Mouse (Mus musculus) cerebellum, postnatal 36 days (tissue): ENCODE data around the gene Tha1.

ENCODE experiments used
- DNase-seq, 2 experiments: peaks; one replicate each; pipeline ENCODE4 v3.0.0; 2021 to 2022; ENCODE audit warnings: mixed read lengths in 2 of 2

The Tha1 gene

DNA sequence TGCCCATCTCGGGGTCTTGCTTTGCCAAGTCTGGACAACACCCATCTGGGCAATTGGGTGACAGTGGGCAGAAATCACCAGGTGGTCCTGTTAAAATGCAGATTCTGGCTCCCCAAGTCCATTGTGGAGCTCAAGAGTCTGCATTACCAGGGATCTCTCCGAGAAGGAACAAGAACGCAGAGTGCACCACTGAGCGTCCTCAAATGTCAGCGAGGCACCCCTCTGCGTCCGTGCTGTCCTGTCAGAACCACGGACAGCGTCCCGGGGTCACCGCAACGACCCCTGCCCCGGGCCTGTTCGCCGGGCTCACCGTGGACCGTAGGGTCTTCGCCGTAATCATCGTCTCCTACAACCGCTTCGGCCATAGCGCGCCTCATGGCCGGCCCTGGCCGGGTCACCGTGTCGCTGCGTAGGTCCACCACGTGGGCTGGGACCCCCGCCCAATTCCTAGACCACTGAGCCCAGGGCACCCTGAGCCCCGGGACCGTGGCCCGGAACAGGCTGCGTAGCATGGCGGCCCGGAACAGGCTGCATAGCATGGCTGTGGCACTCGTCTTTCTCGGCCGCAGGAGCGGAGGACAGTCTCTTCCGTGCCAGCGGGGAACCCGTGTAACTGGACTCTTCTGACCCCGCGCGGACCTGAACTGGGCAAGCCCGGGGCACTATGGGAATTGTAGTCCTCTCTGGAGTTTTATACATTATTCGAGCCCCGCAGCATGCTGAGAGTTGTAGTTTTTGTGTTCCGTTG is at the start of gene Tha1:
Gene Tha1 (minus strand): TSS at position 621 of the 748 bp plus-strand sequence.
- DNase-seq: peak; percentile 83 to 88

DNA sequence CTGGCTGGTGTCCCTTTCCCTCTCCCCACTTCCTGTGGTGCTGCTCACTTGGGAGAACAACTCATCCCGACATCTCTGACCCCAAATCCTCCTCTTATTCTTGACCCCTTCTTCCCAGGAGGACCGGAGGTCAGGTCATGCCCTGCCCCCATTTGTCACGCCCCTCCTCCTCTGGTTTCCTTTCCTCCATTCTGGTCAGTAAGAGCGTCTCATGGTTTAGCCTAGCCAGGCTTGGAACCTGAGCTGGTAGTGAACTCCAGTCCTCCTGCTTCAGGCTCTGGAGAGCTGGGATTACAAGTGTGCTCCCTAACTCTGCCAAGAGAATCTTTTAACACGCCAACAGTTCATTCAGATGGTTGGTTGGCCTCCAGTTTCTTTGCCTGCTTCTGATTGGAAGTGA is 45.9 kb upstream of the Tha1 start:
- DNase-seq: no peak

DNA sequence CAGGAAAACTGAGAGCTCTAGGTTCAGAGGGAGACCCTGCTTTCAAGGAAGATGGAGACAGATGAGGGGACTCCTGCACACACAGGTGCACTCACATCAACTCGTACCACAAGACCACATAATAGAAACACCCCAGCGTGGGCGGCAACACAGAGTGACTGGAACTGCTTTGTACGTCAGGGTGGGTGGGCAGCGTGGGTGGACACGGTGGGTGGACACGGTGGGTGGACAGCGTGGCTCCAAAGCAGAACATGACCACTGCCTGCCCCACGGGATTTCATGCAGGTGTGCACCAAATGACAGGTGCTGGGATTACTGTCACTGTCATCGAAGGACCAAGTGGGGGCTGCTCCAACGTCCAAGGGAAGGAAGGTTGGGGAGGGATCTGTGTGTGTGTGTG is 45.3 kb upstream of the Tha1 start:
- no peak for DNase-seq

DNA sequence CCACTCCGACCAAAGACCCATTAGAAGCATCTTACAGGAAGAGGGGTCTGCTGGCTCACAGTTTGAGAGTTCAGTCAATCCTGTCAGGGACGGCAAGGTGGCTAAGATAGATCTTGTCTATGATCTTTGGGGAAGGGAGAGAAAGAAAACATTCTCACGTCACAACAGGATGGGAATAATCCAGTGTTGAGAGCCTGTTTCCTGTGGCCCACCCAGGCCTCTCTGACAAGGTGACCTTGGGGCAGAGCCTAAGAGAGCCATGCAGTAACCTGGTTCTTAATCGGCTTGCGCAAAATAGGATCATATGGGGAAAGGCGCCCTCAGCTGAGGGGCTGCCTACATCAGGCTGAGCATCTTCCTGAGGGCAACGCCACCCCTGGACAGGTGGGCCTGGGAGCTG is 42.6 kb upstream of the Tha1 start:
- no peak for DNase-seq

DNA sequence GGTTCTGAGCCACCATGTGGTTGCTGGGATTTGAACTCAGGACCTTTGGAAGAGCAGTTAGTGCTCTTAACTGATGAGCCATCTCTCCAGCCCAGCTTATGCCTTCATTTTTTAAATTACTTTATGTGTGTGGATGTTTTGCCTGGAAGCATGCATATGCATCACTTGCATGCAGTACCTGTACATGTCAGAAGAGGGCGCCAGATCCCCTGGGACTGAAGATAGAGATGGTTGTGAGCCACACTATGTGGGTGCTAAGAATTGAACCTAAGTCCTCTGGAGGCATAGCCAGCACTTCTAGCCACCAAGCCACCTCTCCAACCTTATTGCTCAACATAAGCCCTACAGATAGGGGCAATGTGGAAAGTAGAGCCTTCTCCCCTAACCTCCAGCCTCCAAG is 42.1 kb upstream of the Tha1 start:
- DNase-seq: no peak

DNA sequence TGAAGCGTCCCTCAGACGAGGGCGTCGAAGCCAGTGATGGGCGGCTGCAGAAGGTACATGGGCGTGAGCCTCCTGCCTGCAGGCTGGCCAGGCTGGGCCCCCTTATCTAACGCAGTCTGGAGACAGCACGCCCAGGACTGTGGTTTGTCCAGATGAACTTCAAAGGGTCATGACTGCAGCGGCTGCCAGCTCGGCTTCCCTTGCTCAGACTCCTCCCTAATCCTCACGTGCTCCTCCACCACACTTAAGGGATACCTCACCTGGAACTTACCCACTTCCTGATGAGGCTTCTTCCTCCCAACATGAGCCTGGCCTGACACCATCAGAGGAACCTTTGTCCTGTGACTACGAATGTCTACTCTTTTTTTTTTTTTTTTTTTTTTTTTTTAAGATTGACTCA is 41.2 kb upstream of the Tha1 start:
- no peak for DNase-seq

DNA sequence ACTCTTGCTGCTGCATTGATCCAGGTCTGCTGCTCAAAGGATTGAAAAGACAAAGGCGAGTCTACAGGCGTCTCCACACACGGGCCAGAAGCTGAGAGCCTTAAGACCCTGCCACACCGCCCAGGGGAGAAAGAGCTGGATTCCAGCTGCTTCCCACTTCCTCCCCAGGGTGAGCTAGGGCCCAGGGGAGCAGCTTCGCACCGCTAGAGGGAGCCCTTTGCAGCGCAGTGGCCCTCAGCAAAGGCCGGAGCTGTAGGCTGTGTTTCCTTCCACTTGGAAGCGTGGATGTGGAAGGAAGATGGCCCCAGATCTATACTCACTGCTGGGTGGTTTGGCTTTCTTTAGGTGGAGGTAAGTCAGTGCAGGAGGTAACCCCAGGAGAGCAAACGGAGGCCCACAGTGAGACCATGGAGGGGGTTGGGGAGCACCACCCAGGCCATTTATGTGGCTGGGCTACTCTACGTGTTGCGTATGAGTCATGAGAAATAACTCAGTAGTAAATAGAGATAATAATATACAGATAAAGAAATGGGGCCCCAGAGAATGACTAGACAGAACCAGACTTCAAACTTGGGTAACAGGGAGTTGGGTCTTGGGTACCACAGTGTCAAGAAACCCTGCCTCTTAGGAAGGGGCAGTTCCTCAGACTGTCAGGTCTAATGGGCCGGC is 39.5 kb upstream of the Tha1 start:
- DNase-seq: peak; percentile 40 to 58

DNA sequence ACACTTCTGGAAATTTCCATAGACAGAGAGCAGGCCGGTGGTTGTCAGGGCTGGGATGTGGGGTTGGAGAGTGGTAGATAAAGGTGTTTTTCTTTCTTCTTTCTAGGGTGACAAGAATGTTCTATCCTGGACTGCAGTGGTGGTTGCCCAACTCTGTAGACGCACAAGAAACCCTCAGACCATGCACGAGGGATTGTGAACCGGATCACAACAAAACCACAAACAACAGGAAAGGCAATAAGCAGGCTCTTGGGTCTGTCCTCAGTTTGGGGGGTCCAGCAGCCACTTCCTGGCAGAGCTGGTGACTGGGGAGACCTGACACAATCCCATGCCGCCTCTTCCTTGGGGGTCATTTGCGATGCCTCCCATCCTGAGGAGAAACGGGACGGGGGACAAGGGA is 36.1 kb upstream of the Tha1 start:
- no peak for DNase-seq

DNA sequence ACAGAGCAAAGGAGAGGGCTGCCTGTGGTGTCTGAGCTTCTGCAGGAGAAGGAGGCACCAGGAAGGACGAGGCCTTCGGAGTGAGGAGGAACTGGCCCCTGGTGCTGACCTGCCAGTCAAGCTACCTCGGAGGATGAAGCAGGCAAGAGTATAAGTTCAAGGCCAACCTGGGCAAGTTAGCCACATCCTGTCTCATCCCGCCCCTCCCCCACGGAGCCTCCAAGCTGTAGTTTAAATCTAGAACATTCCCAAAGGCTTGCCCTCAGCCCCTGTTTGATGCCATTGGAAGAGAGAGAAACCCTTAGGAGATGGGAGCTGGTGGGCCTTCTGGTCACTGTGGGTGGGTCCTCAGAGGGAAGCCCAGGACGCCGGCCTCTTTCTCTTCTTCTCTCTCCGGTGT is 31.2 kb upstream of the Tha1 start:
- DNase-seq: no peak

DNA sequence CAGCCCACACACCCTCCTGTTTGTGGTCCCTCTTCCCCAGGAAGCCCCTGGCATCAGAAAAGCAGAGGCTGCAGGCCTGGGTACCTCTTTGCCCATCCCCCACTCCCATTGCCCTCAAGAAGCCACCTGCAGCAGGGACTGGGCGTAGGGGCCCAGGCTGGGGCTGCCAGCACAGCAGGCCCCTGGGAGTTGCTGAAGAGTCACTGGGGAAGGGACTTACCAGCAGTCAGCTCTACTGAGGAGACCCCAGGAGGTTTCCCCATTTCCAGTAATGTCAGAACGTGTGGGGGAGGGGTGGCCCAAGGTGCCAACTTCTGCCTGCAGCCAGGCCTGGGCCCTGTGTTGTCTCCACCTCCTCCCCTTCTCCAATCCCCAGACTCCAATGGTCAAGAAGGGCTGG is 29.0 kb upstream of the Tha1 start:
- no peak for DNase-seq

DNA sequence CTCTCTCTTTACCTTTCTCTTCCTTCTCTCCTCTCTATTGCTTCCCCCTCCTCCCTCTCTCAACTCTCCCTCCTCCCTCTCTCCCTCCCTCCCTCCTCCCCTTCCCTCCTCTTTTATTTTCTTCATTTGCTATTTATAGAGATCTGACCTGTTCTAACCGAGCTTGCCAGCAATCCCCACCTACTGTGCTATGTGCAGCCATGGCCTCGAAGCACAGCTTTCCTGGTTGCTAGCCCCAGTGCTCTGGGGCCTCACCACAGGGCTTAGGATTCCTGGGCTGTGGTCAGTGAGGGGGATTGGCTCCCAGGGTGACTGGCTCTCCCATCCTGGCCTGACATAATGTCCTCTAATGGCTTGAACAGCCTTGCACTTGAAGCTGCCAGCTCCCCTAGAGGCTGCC is 23.3 kb upstream of the Tha1 start:
- DNase-seq: no peak

DNA sequence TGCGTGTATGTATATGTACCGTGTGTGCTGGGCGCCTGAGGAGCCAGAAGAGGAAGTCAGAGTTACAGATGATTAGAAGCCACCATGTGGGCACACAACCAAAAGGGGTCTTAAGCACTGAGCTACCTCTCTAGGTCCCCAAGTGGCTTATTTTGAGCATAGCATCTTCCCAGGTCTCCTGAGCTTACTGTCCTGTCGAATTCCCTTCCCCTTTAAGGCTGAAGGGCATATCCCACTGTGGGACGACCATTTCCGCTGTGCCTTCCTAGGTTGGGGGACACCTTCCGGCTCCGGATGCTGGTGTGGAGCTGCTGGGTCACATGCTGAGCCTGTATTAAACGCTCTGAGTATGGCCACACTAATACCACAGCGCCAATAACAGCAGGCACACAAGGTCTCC is 21.4 kb upstream of the Tha1 start:
- DNase-seq: no peak

DNA sequence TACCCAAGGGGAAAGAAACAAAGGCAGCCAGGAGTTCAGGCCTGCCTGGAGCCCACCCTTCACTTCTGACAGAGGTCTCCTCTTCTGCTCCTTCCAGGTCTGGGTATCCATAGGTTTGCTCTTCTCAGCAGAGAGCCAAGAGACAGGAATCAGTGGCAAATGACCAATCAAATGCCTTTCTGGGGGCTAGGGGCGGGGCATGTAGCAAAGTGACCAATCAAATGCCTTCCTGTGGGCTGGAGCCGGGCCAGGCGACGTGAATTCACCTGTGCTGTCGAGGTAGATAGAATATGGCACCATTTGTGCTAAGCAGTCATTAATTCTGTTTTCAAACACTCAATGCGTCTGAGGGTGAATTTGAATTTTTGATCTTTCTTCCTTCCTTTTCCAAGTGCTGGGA is 18.9 kb upstream of the Tha1 start:
- DNase-seq: no peak

DNA sequence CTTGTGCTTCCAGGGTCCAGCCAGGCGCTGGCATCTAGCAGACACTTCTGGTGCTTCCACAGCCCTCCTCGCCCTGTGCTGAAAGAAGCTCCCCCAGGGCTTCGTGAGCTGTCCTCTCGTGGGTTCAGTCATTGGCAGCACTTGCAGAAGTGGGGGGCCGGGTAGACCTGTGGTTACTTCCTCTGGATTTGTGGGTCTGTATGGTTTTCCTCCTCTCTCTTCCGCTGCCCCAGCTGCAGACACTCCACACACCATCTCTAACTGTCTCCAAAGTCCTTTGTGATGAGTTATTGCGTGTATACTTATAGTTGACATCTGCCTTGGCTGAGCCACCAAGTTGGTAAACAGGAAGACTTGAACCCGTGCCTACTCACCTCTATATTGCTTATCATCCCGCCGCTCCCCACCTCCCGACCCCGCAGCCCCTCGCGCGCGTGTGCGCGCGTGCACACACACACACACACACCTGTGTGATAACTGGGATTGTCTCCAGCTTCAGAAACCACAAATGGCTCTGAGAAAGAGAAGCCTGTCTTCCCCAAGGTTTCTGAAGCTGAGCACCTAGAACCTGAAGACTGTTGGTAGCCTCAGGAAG is 18.4 kb upstream of the Tha1 start:
- DNase-seq: no peak

DNA sequence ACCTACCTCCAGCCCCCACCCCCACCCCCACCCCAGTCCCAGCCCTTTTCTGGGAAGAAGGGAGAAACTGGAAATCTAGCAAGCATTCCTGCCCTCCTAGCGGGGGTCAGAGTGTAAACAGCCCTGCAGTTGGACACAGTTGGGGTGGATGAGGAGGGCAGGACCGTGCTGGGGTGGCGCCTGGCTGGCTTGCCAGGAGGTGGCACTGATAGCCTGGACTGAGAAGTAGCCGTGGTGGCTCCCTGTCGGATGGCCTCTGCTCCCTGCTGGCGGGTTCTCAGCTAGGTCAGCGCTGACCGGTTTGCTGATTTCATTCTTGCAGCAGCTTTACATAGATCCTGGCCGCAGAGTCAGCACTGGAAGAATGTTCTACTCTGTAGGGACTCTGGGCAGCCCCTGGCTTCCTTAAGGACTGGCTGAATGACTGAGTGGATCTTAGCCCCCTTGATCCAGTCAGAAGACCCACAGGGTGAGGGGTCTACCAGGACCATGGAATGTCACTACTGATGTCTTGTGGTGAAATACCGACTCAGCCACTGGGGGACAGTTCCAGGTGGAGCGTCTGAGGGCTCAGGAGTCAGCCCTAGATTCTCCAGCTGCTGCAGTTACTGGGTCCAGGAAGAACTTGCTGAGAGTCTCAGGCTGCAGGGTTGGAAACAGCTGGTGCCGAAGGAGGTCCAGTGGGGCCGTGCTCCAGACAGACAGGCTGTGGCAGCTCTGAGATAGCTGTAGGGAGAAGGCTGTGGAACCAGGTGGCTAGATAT is 17.4 kb upstream of the Tha1 start:
- no peak for DNase-seq

DNA sequence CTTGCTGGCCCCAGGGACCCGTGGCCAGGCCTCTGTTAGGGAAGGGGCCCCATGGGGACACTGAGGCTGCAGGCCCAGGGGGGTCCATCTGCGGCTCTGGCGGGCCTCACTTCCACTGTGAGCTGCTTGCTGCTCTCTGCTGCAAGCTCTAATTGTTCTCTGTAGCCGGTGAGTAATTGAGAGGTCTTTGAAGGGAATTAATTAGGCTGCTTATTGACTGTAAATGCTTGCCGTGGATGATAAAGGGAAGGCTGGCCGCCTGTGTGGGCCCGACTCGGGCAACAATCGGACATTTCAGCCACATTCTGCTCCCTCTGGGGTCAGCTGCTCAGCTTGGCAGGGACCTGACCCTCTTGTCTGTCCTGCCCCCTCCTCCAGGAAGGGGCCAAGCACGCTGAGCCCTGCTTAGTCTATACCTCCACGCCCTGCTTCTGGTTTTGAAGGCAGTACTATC is 16.6 kb upstream of the Tha1 start:
- DNase-seq: no peak

DNA sequence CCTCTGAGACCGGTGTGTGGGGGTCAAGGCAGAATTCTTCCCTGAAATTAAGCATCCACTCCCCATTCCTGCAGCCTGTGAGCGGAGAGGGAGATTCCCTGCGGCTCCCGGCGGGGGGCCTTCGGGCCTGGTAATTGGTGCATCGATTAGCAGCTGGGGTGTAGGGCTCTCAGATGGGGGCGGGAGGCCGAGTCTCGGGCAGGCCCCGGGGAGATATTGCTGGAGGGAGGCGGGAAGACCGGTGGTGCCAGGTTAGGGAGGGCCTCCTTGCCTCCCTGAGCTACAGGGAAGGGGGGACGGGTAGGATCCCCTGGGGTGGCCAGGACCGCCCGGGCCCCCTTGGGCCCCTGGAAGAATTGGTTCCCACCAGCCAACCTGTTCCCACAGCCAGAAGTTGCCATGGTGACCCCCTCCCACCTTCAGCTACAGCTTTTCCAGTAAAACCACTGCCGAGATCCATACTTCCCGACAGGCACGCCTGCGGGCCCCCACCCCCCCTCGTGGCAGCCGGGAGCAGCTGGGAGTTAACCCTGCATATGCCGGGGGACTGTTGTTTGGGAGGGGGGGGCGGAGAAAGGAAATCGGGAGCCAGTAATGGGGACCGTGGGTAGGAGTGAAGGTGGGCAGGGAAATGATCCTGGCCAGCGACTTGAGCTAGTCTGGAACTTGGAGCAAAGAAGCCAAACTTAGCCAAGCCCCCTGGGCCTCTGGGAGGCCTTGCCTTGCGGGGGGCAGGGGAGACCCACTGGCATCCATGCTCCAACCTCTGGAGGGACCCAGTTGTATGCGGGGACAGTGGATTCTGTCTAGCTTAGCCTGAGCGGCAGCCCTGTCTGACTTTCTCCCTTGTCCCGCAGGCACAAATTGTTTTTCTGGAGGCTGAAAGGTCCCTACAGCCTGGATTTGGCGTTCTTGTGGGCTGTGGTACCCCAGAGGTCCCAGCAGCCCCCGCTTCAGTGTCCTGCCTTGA is 15.9 kb upstream of the Tha1 start:
- DNase-seq: no peak

DNA sequence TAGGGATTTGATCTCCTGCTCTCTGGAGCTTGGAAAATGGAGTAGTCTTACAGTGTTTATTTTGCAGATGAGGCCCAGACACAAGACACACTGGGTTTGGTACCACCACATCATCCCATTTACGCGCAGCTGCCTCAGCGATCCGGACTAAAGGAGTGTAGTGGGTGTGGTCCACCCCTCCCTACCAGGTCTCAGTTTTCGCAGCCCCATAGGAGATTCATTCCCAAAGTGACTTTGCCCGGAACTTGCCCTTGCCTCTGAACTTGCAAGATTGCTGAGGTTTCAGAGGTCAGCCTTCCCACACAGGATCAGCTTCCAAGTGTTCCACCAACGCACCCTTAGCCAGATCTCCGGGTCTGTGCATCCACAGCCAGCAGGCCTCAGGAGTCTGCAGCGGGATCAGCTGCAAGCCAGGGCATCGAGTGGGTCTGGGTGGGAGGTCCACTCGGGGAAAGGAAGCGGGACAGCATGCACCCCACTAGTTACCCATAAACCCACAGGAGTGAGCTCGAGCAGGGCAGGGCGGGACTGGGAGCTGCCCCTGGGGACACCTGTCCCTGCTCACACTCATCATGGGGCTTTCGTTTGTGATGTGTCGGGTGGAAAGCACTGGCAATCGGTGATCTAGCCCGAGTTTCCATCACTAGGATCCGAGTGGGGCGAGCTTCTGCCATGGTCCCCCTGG is 15.0 kb upstream of the Tha1 start:
- no peak for DNase-seq

DNA sequence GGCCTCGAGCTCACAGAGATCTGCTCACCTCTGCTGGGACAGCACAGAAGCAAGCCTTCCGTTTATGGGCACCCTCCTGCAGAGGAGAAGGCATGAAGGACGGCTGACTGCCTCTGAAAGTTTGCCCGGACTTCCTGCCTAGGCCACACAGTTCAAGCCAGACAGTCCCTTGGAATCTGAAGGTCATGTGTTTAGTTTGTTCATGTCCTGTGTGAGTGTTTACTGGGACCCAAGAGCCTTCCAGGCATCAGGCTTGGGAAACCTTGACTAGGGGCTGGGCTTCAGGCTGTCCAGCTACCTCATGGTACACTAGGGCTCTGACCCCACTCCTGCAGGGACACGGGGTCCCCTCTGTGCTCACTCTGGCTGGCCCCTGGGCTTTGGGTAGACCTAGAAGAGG is 12.7 kb upstream of the Tha1 start:
- DNase-seq: no peak

DNA sequence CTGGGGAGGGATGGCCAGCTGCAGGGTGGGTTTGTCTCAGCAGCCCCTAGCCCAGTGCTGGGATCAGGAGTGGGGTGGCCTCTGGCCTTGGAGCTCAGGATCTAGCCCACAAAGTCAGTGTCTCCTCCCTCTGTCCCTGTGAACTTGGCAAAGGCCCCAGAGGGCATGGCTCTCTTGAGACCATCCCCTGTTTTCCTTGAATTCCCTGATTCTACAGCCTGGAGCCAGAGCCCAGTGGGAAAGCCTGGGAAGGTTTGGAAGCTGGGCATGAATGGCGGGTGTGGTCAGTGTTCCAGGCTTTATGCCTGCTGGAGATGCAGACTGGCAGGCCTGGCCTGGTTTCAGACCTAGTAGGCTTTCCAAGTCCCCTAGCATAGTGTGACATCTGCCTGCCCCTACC is 8.9 kb upstream of the Tha1 start:
- no peak for DNase-seq

DNA sequence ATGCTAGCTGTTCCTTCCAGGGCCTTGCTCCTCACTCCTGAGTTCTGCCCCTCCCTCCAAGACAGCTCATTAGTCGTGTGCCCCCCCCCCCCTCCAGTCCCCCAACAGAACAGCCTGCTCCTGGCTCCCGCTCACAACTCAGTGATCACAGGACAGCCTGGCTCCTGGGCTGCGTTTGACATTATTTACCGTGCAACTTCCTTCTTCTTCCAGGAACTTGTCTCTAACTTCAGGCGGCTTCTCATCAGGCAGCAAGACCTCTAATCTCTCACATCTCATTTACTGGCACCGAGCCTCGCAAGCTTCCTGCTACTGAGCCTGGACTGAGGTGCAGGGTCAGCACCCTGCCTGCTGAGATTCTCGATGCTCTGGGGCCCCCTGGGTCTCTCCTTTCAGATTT is 8.5 kb upstream of the Tha1 start:
- no peak for DNase-seq

DNA sequence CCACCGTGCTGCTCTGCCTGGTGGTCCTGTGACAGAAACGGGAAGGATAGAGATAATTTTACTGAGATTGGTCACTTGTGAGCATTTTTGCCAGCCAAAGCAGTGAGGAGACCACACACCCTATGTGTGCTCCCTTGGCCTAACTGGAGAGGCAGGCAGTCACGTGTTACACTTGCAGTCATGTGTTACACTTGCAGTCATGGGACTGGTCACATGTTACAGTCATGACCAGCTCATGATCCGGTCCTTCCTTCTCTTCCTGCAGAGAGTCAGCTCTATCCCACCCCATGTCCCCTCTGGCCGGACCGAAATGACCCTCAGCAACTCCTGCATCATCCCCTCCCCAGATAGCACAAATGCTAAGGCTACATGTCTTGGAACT is 7.7 kb upstream of the Tha1 start:
- no peak for DNase-seq
